Mouse (Mus musculus) small intestine, adult 2 months (tissue): ENCODE results near the gene Umad1.

Source experiments
- CTCF ChIP-seq: fragments of 200-500 bp; IDR thresholded peaks from 2 replicates; pipeline ENCODE4 v1.5.1; 2012; ENCODE audit warnings: low read depth, mild to moderate bottlenecking, control low read depth, inconsistent platforms, low read length, moderate library complexity, mixed read lengths; ENCODE audit not compliant: insufficient replicate concordance, insufficient read length; ENCODE audit errors: extremely low read depth
- POLR2A ChIP-seq: fragments of 200-500 bp; IDR thresholded peaks from 2 replicates; pipeline ENCODE4 v1.6.1; 2012; ENCODE audit warnings: low read depth, mild to moderate bottlenecking, control low read depth, inconsistent platforms, low read length, moderate library complexity

DNA sequence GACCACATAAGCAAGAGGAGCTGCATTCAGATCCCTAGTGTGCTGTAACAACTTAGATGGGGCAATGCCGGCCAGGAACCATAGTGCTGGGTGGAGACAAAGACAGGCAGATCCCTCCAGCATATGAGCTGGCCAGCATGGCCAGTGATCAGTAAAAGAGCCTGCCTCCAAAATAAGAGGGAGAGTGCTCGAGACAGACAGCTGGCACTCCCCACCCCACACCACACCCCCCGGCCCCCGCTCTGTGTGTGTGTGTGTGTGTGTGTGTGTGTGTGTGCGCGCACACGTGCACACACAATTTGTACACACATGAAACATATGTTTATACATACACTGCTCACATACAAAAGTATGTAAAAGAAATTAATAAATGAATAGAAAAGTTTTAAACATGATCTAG, 138.2 kb downstream of the Umad1 start:
- TF ChIP-seq CTCF (no peak), POLR2A (no peak)
